Mouse (Mus musculus): ENCODE measurements around the gene Mecr. TPM values are rescaled to one million over a fixed set of nuclear protein-coding genes. Genes with fewer than 3 reads are reported as not detected.

Mecr gene
- total and polyA plus RNA-seq, 3 experiments = 92.1 to 137 TPM; not detected in 1

DNA sequence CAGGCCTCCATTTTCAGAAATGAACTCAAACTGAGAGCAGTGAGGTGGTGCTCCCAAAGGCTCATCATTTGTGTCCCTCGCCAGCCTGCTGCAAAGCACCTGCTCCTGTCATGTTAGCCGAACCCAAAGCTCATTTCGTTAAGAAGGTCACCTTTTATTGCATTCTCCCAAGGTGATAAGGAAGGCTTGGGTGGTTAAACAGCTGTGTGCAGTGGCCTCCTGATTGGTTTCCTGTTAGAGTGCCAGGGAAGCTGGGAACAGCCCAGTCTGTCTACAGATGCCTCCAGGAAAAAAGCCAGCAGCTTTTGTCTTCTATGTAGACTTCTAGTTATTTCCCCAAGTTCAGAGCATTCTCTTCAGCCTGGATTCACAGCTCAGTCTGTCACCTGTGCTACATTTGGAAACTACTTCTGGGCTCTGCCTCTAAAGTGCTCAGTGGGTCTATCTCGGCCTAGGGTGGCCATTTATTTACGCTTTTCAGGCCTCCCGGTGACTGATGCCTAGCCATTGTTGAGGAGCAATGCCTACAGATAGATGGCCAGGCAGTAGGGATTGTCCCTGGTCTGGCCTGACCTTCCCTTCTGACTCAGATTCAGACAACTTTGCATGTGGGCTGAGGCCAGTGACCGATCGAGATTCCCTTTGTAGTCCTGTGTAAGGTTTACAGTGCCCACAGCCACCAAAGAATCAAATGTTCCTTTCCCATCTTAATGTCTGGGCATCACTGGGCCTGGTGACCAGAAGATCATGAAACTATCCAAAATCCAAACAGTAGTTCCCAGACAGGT is 2.9 kb downstream of the Mecr start:
- Histone ChIP-seq H3K36me3 (ENCODE audit: control insufficient read depth in 1 of 2, insufficient read depth in 2 of 2, low read length in 2 of 2) (peaks cover 3 to 5% of the 10 kb centered on the region in 2 experiments; a peak in 1 of 4 replicates), H3K4me1 (ENCODE audit: control insufficient read depth in 1 of 2, insufficient read depth in 2 of 2, low read length in 2 of 2) (peaks cover 0 to 3% of the 10 kb centered on the region in 2 experiments; a peak in 1 of 4 replicates), H3K27me3 (ENCODE audit: control insufficient read depth in 1 of 2, insufficient read depth in 2 of 2, low read length in 2 of 2) (no peaks in the 10 kb centered on the region), H3K27ac (ENCODE audit: control insufficient read depth, low read depth, low read length) (no peak overlapping the region), H3K9me3 (replicated peaks; ENCODE audit: insufficient read depth, low read length) (no peaks in the 10 kb centered on the region), H3K4me3 (ENCODE audit: control insufficient read depth in 1 of 2, insufficient read depth in 1 of 2, low read depth in 2 of 2, low read length in 2 of 2) (no peak overlapping the region), H3K79me2 (ENCODE audit: control insufficient read depth, insufficient read depth, low read length, poor library complexity) (peaks cover 17% of the 10 kb centered on the region), H3K9ac (ENCODE audit: control insufficient read depth, low read depth, low read length, poor library complexity, severe bottlenecking) (no peak overlapping the region)
- no peak for DNase-seq (ENCODE audit: low read depth, low spot score)
- TF ChIP-seq JUND (IDR thresholded peaks at IDR 0.05; ENCODE audit: low read depth, low read length) = no peak
- TF ChIP-seq CHD2 (IDR thresholded peaks at IDR 0.05; ENCODE audit: low read length) = no peak
- no peak for TF ChIP-seq ZC3H11A (IDR thresholded peaks at IDR 0.05; ENCODE audit: low read depth, low read length)
- no peak for TF ChIP-seq POLR2A (IDR thresholded peaks at IDR 0.05; ENCODE audit: control insufficient read depth in 1 of 2, insufficient read depth in 1 of 2, low read depth in 1 of 2, low read length in 2 of 2, poor library complexity in 1 of 2)
- no peak for TF ChIP-seq MAFK (IDR thresholded peaks at IDR 0.05; ENCODE audit: borderline replicate concordance, low read depth, low read length)
- no peak for TF ChIP-seq E2F4 (IDR thresholded peaks at IDR 0.05; ENCODE audit: borderline replicate concordance, low read depth, low read length)
- no peak for TF ChIP-seq HCFC1 (IDR thresholded peaks at IDR 0.05; ENCODE audit: low read depth, low read length)
- no peak for TF ChIP-seq CTCF (IDR thresholded peaks at IDR 0.05 in 2 of 3, conservative IDR thresholded peaks at IDR 0.05 in 1 of 3; ENCODE audit: control insufficient read depth in 1 of 3, insufficient read depth in 1 of 3, low read depth in 2 of 3, low read length in 3 of 3, poor library complexity in 1 of 3, severe bottlenecking in 1 of 3)
- TF ChIP-seq UBTF (IDR thresholded peaks at IDR 0.05; ENCODE audit: borderline replicate concordance, insufficient read depth, low read depth, low read length) = no peak
- TF ChIP-seq CHD1 (IDR thresholded peaks at IDR 0.05; ENCODE audit: low read depth, low read length) = no peak
- no peak for TF ChIP-seq POLR2AphosphoS5 (IDR thresholded peaks at IDR 0.05; ENCODE audit: borderline replicate concordance, low read depth, low read length)
- TF ChIP-seq NELFE (IDR thresholded peaks at IDR 0.05; ENCODE audit: low read depth, low read length) = no peak
- no peak for TF ChIP-seq ZKSCAN1 (IDR thresholded peaks at IDR 0.05; ENCODE audit: low read depth, low read length)
- no peak for TF ChIP-seq GABPA (IDR thresholded peaks at IDR 0.05; ENCODE audit: low read depth, low read length)
- no peak for TF ChIP-seq USF1 (IDR thresholded peaks at IDR 0.05; ENCODE audit: low read depth, low read length)
- TF ChIP-seq ELF1 (IDR thresholded peaks at IDR 0.05; ENCODE audit: low read depth, low read length) = no peak
- no peak for TF ChIP-seq MAZ (IDR thresholded peaks at IDR 0.05; ENCODE audit: low read depth, low read length)
- no peak for TF ChIP-seq BHLHE40 (IDR thresholded peaks at IDR 0.05; ENCODE audit: borderline replicate concordance, low read depth, low read length)
- no peak for TF ChIP-seq MEF2A (IDR thresholded peaks at IDR 0.05; ENCODE audit: extremely low read depth, insufficient replicate concordance, low read depth, low read length, poor library complexity, severe bottlenecking)
- TF ChIP-seq RAD21 (IDR thresholded peaks at IDR 0.05; ENCODE audit: low read depth, low read length) = no peak

Measured in MEL (cell line).